ENCODE assay signal across 12 mouse cellular contexts in the genomic region with DNA sequence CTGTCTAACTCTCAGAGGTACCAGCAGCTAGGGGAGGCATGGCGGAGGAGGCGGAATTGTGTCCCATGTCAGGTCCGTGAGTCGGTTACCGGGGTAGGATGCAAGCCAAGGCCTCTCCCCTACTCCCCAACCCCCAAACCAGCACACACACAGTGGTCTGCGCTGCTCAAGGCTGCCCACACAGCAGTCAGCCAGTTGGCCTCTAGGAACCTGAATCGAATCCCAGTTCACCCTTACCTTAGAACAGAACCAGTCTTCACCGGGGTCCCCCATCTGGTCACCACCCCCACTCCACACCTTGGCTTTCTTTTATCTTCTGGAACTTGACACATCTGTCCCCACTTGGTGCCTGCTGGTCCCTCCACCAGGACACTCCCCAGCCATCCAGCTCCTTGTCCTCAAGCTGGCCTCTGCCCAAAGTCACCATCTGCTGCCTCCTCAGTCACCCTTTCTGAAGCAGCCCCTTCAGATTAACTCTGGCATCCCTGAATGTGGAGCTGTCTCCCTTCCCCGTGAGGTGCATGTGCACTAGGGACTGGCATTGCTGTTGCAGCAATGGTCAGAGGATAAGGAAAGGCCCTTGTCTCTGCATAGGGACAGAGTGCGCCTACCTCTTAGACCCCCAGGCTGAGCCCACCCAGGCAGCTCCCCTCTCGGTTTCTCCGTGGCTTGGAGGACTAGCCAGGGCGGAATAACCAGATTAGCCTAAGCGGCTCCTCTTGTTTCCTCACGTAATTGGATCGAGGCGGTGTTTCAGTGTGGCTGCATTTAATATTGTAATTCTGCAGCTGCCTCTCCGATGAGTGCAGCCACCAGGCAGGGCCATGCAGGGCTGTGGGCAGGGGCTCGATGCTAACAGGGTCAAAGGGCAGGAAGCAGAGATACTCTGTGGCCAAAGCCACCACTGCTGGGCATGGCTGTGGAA. TPM values are rescaled to one million over a fixed set of nuclear protein-coding genes. Genes with fewer than 3 reads are reported as not detected.
DNase-seq lines count a peak whose midpoint lies in the region; ATAC-seq and TF ChIP-seq lines count a peak whose summit lies in the region.
"Had no signal": no experiment of that assay in that cellular context is flagged by ENCODE, and none has a peak within 500 bp of the region (broad histone marks: within the 10 kb centered on the region; RNA-seq: fewer than 3 reads in every experiment).

No protein-coding gene starts in this region.

- intact Hi-C loops in heart, postnatal 36 days (cut with DNase I): loop anchor here (1.0 kb wide), 1 partner anchor 8 kb away; no protein-coding TSS in a partner anchor

- H3K4me2 ChIP-seq in heart, embryonic 16.5 days (ENCODE audit: low read depth, low read length): no peak overlapping the region
- no peak overlapping the region for H3K4me2 ChIP-seq in forebrain, embryonic 16.5 days (ENCODE audit: low read length)
- H3K4me2 ChIP-seq in myocyte (ENCODE audit: low read depth): no peak overlapping the region
- H3K4me2 ChIP-seq: limb, embryonic 13.5 days had no signal

- no peak overlapping the region for H3ac ChIP-seq in myocyte (ENCODE audit: control insufficient read depth, insufficient read length)

- H3K4me1 ChIP-seq in heart, embryonic 16.5 days (ENCODE audit: control insufficient read depth, insufficient read depth, low read length): peaks cover 23% of the 10 kb centered on the region
- H3K4me1 ChIP-seq in forebrain, embryonic 16.5 days (replicated peaks; ENCODE audit: control insufficient read depth, insufficient read depth, low read length): peaks cover 39% of the 10 kb centered on the region

- H3K27me3 ChIP-seq in heart, embryonic 16.5 days (ENCODE audit: control insufficient read depth, insufficient read depth, low read length): no peaks in the 10 kb centered on the region
- no peaks in the 10 kb centered on the region for H3K27me3 ChIP-seq in forebrain, embryonic 16.5 days (replicated peaks; ENCODE audit: control insufficient read depth, insufficient read depth, low read length)
- no peaks in the 10 kb centered on the region for H3K27me3 ChIP-seq in myocyte (ENCODE audit: control insufficient read depth, insufficient read depth, insufficient read length)

- H3K9me3 ChIP-seq in heart, embryonic 16.5 days (replicated peaks; ENCODE audit: control insufficient read depth, low read length): no peaks in the 10 kb centered on the region
- no peaks in the 10 kb centered on the region for H3K9me3 ChIP-seq in forebrain, embryonic 16.5 days (ENCODE audit: control insufficient read depth, low read length)
- H3K9me3 ChIP-seq: limb, embryonic 13.5 days had no signal

- no peak for TF ChIP-seq POLR2A in myocyte (IDR thresholded peaks at IDR 0.05; ENCODE audit: insufficient read length, low read depth)

- ATAC-seq in heart, embryonic 16.5 days (replicated peaks; ENCODE audit: extremely low read depth, insufficient read depth, low FRiP score): no peak
- peak; percentile 36 for ATAC-seq in forebrain, embryonic 16.5 days

- H3K27ac ChIP-seq in heart, embryonic 16.5 days (ENCODE audit: low read length): no peak overlapping the region
- H3K27ac ChIP-seq in forebrain, embryonic 16.5 days (ENCODE audit: low read length): peak overlapping the region; percentile 41
- H3K27ac ChIP-seq: limb, embryonic 13.5 days had no signal

- H3K79me2 ChIP-seq in myocyte (ENCODE audit: control insufficient read depth, insufficient read depth): no peaks in the 10 kb centered on the region

- no peak overlapping the region for H3K4me3 ChIP-seq in heart, embryonic 16.5 days (ENCODE audit: low read length)
- H3K4me3 ChIP-seq in forebrain, embryonic 16.5 days (replicated peaks; ENCODE audit: low read length): no peak overlapping the region
- no peak overlapping the region for H3K4me3 ChIP-seq in myocyte
- H3K4me3 ChIP-seq: limb, embryonic 13.5 days had no signal

- DNase-seq in heart, postnatal 36 days: no peak
- DNase-seq in cerebellum, postnatal 36 days: peak; percentile 73 to 77
- DNase-seq in urinary bladder, postnatal 25 days (ENCODE audit: low spot score): no peak
- DNase-seq in spleen, postnatal 36 days (ENCODE audit: low spot score in 2 of 2): no peak
- DNase-seq in kidney, postnatal 14 days: no peak
- DNase-seq: adrenal gland, postnatal 10 days; heart, postnatal 10 days; lung, postnatal 14 days had no signal

- WGBS in heart, embryonic 16.5 days: 65% methylated on average over 19 of the region's 19 CpGs
- WGBS in forebrain, embryonic 16.5 days: 37% methylated on average over 19 of the region's 19 CpGs

- no peaks in the 10 kb centered on the region for H3K36me3 ChIP-seq in heart, embryonic 16.5 days (ENCODE audit: control insufficient read depth, insufficient read depth)
- no peaks in the 10 kb centered on the region for H3K36me3 ChIP-seq in forebrain, embryonic 16.5 days (ENCODE audit: control insufficient read depth, insufficient read depth)
- H3K36me3 ChIP-seq in myocyte (ENCODE audit: control insufficient read depth, insufficient read depth): no peaks in the 10 kb centered on the region
- H3K36me3 ChIP-seq: limb, embryonic 13.5 days had no signal

- 0 out of 2 replicates have a peak overlapping the region, but pooled peaks have one; percentile 2 for H3K9ac ChIP-seq in heart, embryonic 16.5 days (ENCODE audit: low read length)
- H3K9ac ChIP-seq in forebrain, embryonic 16.5 days (replicated peaks; ENCODE audit: low read depth, low read length): peak overlapping the region; percentile 28; the same call in 1 of the 2 replicates
- H3K9ac ChIP-seq: limb, embryonic 13.5 days had no signal

TF ChIP-seq in myocyte, 11 proteins besides CTCF, POLR2A, EP300 and RAD21:
- TF ChIP-seq POLR2AphosphoS2 (IDR thresholded peaks at IDR 0.05; ENCODE audit: insufficient read length, low read depth): no peak
- peak in 2 of 3 experiments; percentile 1 to 47 for TF ChIP-seq MYOG (IDR thresholded peaks at IDR 0.05; ENCODE audit: control insufficient read depth in 1 of 3, insufficient read depth in 1 of 3, insufficient read length in 2 of 3, low read depth in 2 of 3)
- peak in 1 of 3 experiments; percentile 11 for TF ChIP-seq MYOD1 (IDR thresholded peaks at IDR 0.05; ENCODE audit: control insufficient read depth in 1 of 3, insufficient read length in 2 of 3, low read depth in 2 of 3)

RNA-seq across cellular contexts. Expression of a gene that starts 23.3 kb away (rescaled TPM):
- 1.6 and 1.9 TPM in 2 replicates for polyA plus RNA-seq in heart, embryonic 16.5 days (2015; fragmentation: Nextera tagmentation; extraction: Ambion mirVana)
- total RNA-seq in heart, postnatal 36 days (2021): under 1 TPM; 0.84 to 1.00 TPM
- polyA plus RNA-seq in forebrain, embryonic 16.5 days (2015; fragmentation: Nextera tagmentation; extraction: Ambion mirVana): 13.8 and 16.1 TPM in 2 replicates
- polyA plus RNA-seq in myocyte (2012; fragmentation: generic; extraction: Trizol): 1.2 TPM

Comparison
In these comparisons a context has a peak if more than half of its experiments do, and no peak if none do; other contexts are left out.
1. DNase-seq: peak in cerebellum, postnatal 36 days (2 of 2); none in heart, postnatal 36 days (0 of 2), urinary bladder, postnatal 25 days (single experiment), spleen, postnatal 36 days (0 of 2) and kidney, postnatal 14 days (single experiment).